Mouse (Mus musculus): ENCODE results near the gene Prdm16.

- TF ChIP-seq ZC3H11A (IDR thresholded peaks at IDR 0.05; ENCODE audit: borderline replicate concordance, low read depth, low read length) (no peak), ZNF384 (IDR thresholded peaks at IDR 0.05; ENCODE audit: low read depth, low read length) (no peak)
These were observed 24.6 kb upstream of the Prdm16 start for GRCm38 (mm10) chr4:154661256-154661655.
